ENCODE assay signal across 16 mouse cellular contexts in the genomic region with DNA sequence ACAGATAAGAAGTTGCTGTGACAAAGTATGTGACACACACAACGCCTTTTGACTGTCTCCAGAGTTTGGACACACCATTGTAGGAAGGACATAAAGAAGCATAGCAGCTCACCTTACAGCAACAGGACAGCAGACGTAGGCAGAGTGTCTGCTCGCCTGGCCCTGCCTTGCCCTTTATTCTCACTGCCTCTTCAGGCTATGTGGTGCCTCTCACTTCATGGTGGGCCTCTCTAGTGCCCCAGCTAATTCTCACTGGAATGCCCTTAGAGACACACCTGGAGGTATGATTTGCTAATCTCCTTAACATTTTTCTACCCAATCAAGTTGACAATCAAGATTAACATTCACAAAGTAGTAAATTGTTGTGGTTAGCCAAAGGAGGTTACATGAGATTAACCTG.
"Had no signal": no experiment of that assay in that cellular context is flagged by ENCODE, and none has a peak within 500 bp of the region (broad histone marks: within the 10 kb centered on the region; RNA-seq: fewer than 3 reads in every experiment).

No protein-coding gene starts in this region.

- H3K4me3 ChIP-seq: neural tube, embryonic 13.5 days; neural tube, embryonic 15.5 days; stomach, embryonic 15.5 days had no signal

- H3K4me1 ChIP-seq: neural tube, embryonic 13.5 days; neural tube, embryonic 15.5 days; stomach, embryonic 15.5 days had no signal

- H3K27me3 ChIP-seq: neural tube, embryonic 13.5 days; neural tube, embryonic 15.5 days; stomach, embryonic 15.5 days had no signal

- H3K4me2 ChIP-seq: neural tube, embryonic 13.5 days; neural tube, embryonic 15.5 days; stomach, embryonic 15.5 days had no signal

- H3K9ac ChIP-seq: neural tube, embryonic 13.5 days; neural tube, embryonic 15.5 days; stomach, embryonic 15.5 days had no signal

- DNase-seq: retina, postnatal 1 day; right cerebral cortex, adult 18-20 months; right cerebral cortex, postnatal 14 days; right cerebral cortex, postnatal 25 days; right cerebral cortex, postnatal 4 days; spleen, adult 18-20 months; thymus, adult 18-20 months; thymus, adult 2 months; thymus, postnatal 14 days; thymus, postnatal 25 days; thymus, postnatal 36 days; thymus, postnatal 4 days had no signal

- H3K27ac ChIP-seq: neural tube, embryonic 13.5 days; neural tube, embryonic 15.5 days; stomach, embryonic 15.5 days; stomach, postnatal 0 days had no signal

- H3K9me3 ChIP-seq: neural tube, embryonic 13.5 days; neural tube, embryonic 15.5 days; stomach, embryonic 15.5 days had no signal

- H3K36me3 ChIP-seq: neural tube, embryonic 13.5 days; neural tube, embryonic 15.5 days; stomach, embryonic 15.5 days had no signal
